In the genomic region with DNA sequence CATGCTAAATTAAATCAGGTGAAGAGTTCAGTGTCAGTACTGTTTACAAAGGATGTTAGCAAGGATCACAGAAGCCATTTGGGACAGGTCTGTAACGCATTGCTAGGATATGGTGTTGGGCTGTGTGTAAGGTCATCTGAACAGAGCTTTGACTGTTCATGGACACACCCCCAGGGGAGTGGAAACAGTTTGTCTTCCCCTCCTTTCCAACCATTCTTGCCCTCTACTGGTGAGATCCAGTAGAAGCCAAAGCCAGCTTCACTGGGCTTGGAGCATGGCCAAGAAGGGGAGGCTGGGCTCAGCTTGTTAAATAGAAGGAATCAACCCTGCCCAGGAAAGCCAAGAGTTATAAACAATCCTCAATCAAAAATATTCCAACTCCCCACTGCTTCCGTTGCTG, we compare ENCODE assay signal across 10 mouse cellular contexts. TPM values are rescaled to one million over a fixed set of nuclear protein-coding genes. Genes with fewer than 3 reads are reported as not detected.
DNase-seq lines count a peak whose midpoint lies in the region; ATAC-seq and TF ChIP-seq lines count a peak whose summit lies in the region.
"Had no signal": no experiment of that assay in that cellular context is flagged by ENCODE, and none has a peak within 500 bp of the region (broad histone marks: within the 10 kb centered on the region; RNA-seq: fewer than 3 reads in every experiment).

No protein-coding gene starts in this region.

- no peak overlapping the region for H3K4me2 ChIP-seq in heart, postnatal 0 days (ENCODE audit: low read depth, low read length)
- H3K4me2 ChIP-seq in liver, embryonic 14.5 days (ENCODE audit: low read depth) = no peak overlapping the region

- H3K36me3 ChIP-seq in G1E (replicated peaks) = no peaks in the 10 kb centered on the region
- H3K36me3 ChIP-seq in heart, postnatal 0 days (replicated peaks; ENCODE audit: control insufficient read depth, insufficient read depth, low read length) = no peaks in the 10 kb centered on the region
- H3K36me3 ChIP-seq in liver, embryonic 14.5 days (replicated peaks; ENCODE audit: control insufficient read depth, insufficient read depth, low read depth) = no peaks in the 10 kb centered on the region
- H3K36me3 ChIP-seq in splenic B cell, adult 2 months (ENCODE audit: control insufficient read depth, insufficient read depth, low read length, poor library complexity, severe bottlenecking) = no peaks in the 10 kb centered on the region

- no peak overlapping the region for H3K4me3 ChIP-seq in G1E (ENCODE audit: low read depth, low read length)
- H3K4me3 ChIP-seq in heart, postnatal 0 days (ENCODE audit: low read depth, low read length) = no peak overlapping the region
- no peak overlapping the region for H3K4me3 ChIP-seq in liver, embryonic 14.5 days (ENCODE audit: insufficient read depth in 1 of 2, low read depth in 2 of 2, low read length in 2 of 2)
- H3K4me3 ChIP-seq: erythroblast, embryonic 14.5 days; megakaryocyte, embryonic 14.5 days had no signal

- peaks cover 3% of the 10 kb centered on the region for H3K4me1 ChIP-seq in G1E (ENCODE audit: insufficient read depth, low read depth, low read length)
- H3K4me1 ChIP-seq in heart, postnatal 0 days (ENCODE audit: control insufficient read depth, insufficient read depth) = no peaks in the 10 kb centered on the region
- H3K4me1 ChIP-seq in liver, embryonic 14.5 days (replicated peaks; ENCODE audit: control insufficient read depth in 2 of 2, insufficient read depth in 2 of 2, low read length in 1 of 2) = no peaks in the 10 kb centered on the region

- no peaks in the 10 kb centered on the region for H3K9me3 ChIP-seq in G1E (replicated peaks)
- no peaks in the 10 kb centered on the region for H3K9me3 ChIP-seq in heart, postnatal 0 days (replicated peaks; ENCODE audit: control insufficient read depth, low read length)
- no peaks in the 10 kb centered on the region for H3K9me3 ChIP-seq in liver, embryonic 14.5 days (ENCODE audit: control insufficient read depth, low read length)
- H3K9me3 ChIP-seq: megakaryocyte, embryonic 14.5 days had no signal

- peak; percentile 64 for DNase-seq in left cerebral cortex, postnatal 4 days
- no peak for DNase-seq in left cerebral cortex, adult 8-10 months (ENCODE audit: low spot score in 2 of 2)
- no peak for DNase-seq in G1E (ENCODE audit: low spot score)
- DNase-seq in adrenal gland, postnatal 10 days = peak; percentile 66
- peak; percentile 78 for DNase-seq in heart, postnatal 0 days (ENCODE audit: low spot score)
- no peak for DNase-seq in liver, embryonic 14.5 days (ENCODE audit: low read depth in 3 of 3, low spot score in 3 of 3)
- peak; percentile 13 for DNase-seq in splenic B cell, adult 2 months (ENCODE audit: low read depth, low spot score)
- DNase-seq in frontal cortex, postnatal 36 days (ENCODE audit: low spot score in 2 of 2) = no peak

- no peak for TF ChIP-seq EP300 in heart, postnatal 0 days (IDR thresholded peaks at IDR 0.05; ENCODE audit: low read depth)
- no peak for TF ChIP-seq EP300 in liver, embryonic 14.5 days (IDR thresholded peaks at IDR 0.05; ENCODE audit: low read depth)

- H3K27me3 ChIP-seq in G1E (ENCODE audit: insufficient read depth, low read length) = peaks cover 32% of the 10 kb centered on the region
- H3K27me3 ChIP-seq in heart, postnatal 0 days (ENCODE audit: control insufficient read depth, insufficient read depth, low read length) = no peaks in the 10 kb centered on the region
- no peaks in the 10 kb centered on the region for H3K27me3 ChIP-seq in liver, embryonic 14.5 days (ENCODE audit: control insufficient read depth, insufficient read depth, low read length)
- H3K27me3 ChIP-seq in splenic B cell, adult 2 months (ENCODE audit: control insufficient read depth, insufficient read depth, low read length, poor library complexity, severe bottlenecking) = no peaks in the 10 kb centered on the region

- H3K27ac ChIP-seq in heart, postnatal 0 days (ENCODE audit: low read depth) = no peak overlapping the region
- H3K27ac ChIP-seq in liver, embryonic 14.5 days = no peak overlapping the region

- WGBS in heart, postnatal 0 days = 47% methylated on average over 2 of the region's 2 CpGs
- 40% methylated on average over 2 of the region's 2 CpGs for WGBS in liver, embryonic 14.5 days (ENCODE audit: insufficient replicate concordance)

- intact Hi-C loops in left cerebral cortex, postnatal 4 days (cut with DNase I) = no loop called here

- no peak for TF ChIP-seq CTCF in G1E (IDR thresholded peaks at IDR 0.05; ENCODE audit: low read depth, low read length)
- peak; percentile 74 for TF ChIP-seq CTCF in heart, postnatal 0 days (IDR thresholded peaks at IDR 0.05; ENCODE audit: low read depth)
- TF ChIP-seq CTCF in liver, embryonic 14.5 days (IDR thresholded peaks at IDR 0.05; ENCODE audit: low read depth) = peak; percentile 39

- H3K9ac ChIP-seq in heart, postnatal 0 days (replicated peaks; ENCODE audit: low read depth, low read length) = no peak overlapping the region
- H3K9ac ChIP-seq in liver, embryonic 14.5 days (replicated peaks) = no peak overlapping the region

- ATAC-seq in G1E (ENCODE audit: extremely low read depth, insufficient number of reproducible peaks, low FRiP score, poor library complexity, severe bottlenecking) = peak; percentile 34; the same call in 1 of the 2 replicates
- peak; percentile 85 for ATAC-seq in heart, postnatal 0 days (ENCODE audit: insufficient read depth, low read depth)
- no peak for ATAC-seq in liver, embryonic 14.5 days (ENCODE audit: insufficient read depth)

RNA-seq across cellular contexts. Expression of a gene that starts 7.4 kb away (rescaled TPM):
- 10 to 100 TPM; 57.1 to 62.7 TPM for total RNA-seq in left cerebral cortex, postnatal 4 days (2021)
- 10 to 100 TPM; 61.2 to 69.9 (median 65.1) TPM for total RNA-seq in left cerebral cortex, adult 8-10 months (2022)
- total RNA-seq in G1E (2014; fragmentation: Nextera tagmentation) (39.1 and 55.5 TPM in 2 replicates), G1E (2017) (29.8 and 30.6 TPM in 2 replicates)
- 4.8 and 4.9 TPM in 2 replicates for polyA plus RNA-seq in G1E (2012)
- total RNA-seq in adrenal gland, postnatal 10 days (2021) = 10 to 100 TPM; 27.3 to 29.7 TPM
- total RNA-seq in heart, postnatal 0 days (2014; rRNA removed; ENCODE audit: low replicate concordance) = 11.9 and 17.5 TPM in 2 replicates
- 17.1 and 18.9 TPM in 2 replicates for polyA plus RNA-seq in heart, postnatal 0 days (2015; fragmentation: Nextera tagmentation; extraction: Ambion mirVana)
- 1.9 and 3.3 TPM in 2 replicates for polyA plus RNA-seq in liver, embryonic 14.5 days (2012; rRNA removed)
- 3.7 and 4.6 TPM in 2 replicates for polyA plus RNA-seq in liver, embryonic 14.5 days (2014; fragmentation: Nextera tagmentation; extraction: Ambion mirVana)
- polyA plus RNA-seq: erythroblast, embryonic 14.5 days had no signal

Comparison
In these comparisons a context has a peak if more than half of its experiments do, and no peak if none do; other contexts are left out.
1. DNase-seq: peak in left cerebral cortex, postnatal 4 days (single experiment), adrenal gland, postnatal 10 days (single experiment), heart, postnatal 0 days (single experiment) and splenic B cell, adult 2 months (single experiment); none in left cerebral cortex, adult 8-10 months (0 of 2), G1E (single experiment), liver, embryonic 14.5 days (0 of 3) and frontal cortex, postnatal 36 days (0 of 2).